Mouse (Mus musculus) lung, postnatal 14 days (tissue): ENCODE measurements at regions not wholly inside any gene's neighbourhood (a gene's known extent, or its start where the extent isn't known, plus 50 kb on each side); places are given as distances from the start of the nearest gene placed in this dataset.

Source experiments
- DNase-seq: peaks from one replicate; pipeline ENCODE4 v3.0.0; 2021

GRCm38 (mm10) chr8:4411126-4411525, 81.7 kb upstream of the Cers4 start:
- no peak for DNase-seq

DNA sequence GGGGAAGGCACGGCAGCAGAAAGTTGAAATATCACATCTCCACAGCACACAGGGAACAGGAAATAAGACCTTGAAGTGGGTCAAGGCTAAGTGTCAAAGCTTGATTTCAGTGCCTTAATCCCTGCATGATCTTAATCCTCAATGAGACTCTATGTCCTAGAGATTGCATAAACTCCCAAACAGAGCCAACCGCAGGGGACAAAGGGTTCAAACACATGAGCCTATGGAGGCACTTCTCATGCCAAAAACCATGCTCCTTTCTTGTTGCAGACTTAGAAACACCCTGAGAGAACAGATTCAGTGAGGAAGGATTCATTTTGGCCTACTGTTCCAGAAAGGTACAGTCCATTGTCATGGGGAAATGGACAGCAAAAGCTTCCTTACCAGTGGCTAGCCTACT, 81.0 kb upstream of the Cers4 start:
- DNase-seq: no peak

DNA sequence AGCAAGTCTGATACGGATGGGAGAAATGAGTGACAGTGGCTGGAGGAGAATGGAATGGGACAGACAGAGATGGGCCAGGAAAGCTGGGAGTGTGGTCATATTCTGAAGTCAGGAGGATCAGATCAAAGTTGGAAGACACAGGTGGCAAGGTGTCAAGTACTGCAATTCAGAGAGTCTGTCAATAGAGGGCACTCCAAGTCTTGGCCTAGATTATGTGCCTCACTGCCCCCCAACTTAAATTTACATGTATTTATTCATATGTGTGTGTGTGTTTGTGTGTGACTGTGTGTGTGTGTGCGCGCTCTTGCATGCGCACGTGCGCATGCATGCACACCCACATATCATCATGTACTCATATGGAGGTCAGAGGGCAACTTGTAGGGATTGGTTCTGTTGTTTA, 79.6 kb upstream of the Cers4 start:
- DNase-seq: peak; percentile 44

- DNase-seq: no peak
Measured at GRCm38 (mm10) chr8:4413764-4414163, 79.1 kb upstream of the Cers4 start.

GRCm38 (mm10) chr8:4417141-4417540, 75.7 kb upstream of the Cers4 start:
- DNase-seq: no peak

DNA sequence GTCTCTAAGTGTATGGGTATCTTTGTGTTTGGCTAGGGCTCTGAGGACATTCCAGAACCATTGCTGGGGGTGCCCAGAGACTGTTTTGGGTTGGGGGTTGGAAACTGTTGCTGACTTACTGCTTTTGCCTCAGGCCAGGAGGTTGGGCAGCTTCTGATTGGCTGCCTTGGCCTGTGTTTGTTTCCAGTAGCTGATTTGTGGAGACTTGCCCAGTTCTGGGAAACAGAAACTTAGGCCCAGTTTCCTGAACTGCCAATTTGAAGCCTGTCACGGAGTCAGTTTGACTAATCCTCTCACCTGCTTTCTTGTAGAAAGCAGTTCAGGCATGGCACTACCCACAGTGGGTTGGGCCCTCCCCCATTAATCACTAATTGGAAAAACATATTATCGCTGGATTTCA, 59.7 kb upstream of the Cers4 start:
- no peak for DNase-seq

DNA sequence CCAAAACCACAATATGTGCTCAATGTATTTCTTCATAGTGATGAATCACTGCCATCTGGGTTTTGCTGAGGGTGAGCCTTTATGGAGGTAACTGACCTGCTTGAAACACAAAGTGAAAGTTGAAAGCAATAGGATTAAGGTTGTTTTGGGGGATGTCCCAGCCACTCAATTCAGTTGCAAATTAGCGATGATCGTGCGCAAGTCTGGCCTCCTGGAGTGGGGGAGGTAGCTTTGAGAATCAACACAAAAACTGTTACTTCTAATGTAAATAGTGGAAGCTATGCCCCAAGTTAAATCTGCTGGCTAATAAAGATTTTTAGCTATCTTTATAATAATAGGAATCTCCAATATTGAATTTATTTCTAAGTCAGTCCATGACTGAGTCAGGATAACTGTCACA, 56.3 kb upstream of the Cers4 start:
- no peak for DNase-seq
